Mouse (Mus musculus): ENCODE data around the gene Adgrg2.

DNA sequence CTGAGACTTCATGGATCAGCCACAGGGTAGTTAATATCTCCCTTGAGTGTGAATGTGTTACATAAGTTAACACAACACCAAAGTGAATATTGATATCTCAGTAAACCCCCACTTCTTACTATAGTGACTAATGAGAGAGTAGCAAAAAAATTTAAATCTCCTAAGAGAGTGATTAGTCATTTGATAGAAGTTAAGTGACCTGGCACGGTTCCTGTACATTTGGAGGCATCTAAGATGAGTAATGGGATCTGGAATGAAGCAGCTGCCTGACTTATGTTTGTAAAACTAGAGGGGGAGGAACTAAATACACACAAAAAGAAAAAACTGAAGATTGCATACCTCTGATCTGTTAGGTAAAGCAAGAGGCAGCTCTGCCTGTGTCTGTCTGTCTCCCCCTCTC lies 118.6 kb downstream of the Adgrg2 start:
- TF ChIP-seq ZC3H11A (IDR thresholded peaks at IDR 0.05; ENCODE audit: borderline replicate concordance, low read depth, low read length) (no peak), MAFK (IDR thresholded peaks at IDR 0.05; ENCODE audit: insufficient read depth, low read depth, low read length) (no peak), HCFC1 (IDR thresholded peaks at IDR 0.05; ENCODE audit: borderline replicate concordance, insufficient read depth, low read length) (no peak), ZNF384 (IDR thresholded peaks at IDR 0.05; ENCODE audit: low read depth, low read length) (no peak)

Data from ES-E14 (cell line).